Mouse (Mus musculus): ENCODE measurements at regions not wholly inside any gene's neighbourhood (a gene's known extent, or its start where the extent isn't known, plus 50 kb on each side); places are given as distances from the start of the nearest gene placed in this dataset.

DNA sequence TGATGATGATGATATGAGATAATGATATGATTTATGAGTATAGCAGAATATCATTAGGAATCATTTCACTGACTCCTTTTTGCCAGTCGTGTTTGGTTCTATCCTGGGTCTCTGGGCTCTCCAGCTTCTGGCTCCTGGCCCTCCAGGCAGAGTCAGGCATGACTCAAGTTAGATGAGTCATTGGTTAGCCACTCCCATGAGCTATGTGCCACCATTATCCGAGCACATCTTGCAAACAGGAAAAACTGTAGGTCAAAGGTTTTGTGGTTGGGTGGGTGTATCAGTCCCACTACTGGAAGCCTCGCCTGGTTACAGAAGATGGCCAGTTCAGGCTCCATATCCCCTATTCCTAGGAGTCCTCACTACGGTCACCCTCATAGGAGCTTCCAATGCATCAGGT lies 51.6 kb upstream of the Esx1 start:
- TF ChIP-seq POLR2A (IDR thresholded peaks at IDR 0.05; ENCODE audit: borderline replicate concordance, extremely low read depth, insufficient read depth, insufficient read length, poor library complexity, severe bottlenecking) (no peak), CTCF (IDR thresholded peaks at IDR 0.05; ENCODE audit: borderline replicate concordance, extremely low read depth, insufficient read depth, insufficient read length) (no peak)

Measured in brain, embryonic 14.5 days (tissue).